Mouse (Mus musculus) small intestine, adult 2 months (tissue): Measurements from ENCODE around the gene Ssbp3.

Experiments
- CTCF ChIP-seq: fragments of 200-500 bp; IDR thresholded peaks from 2 replicates; pipeline ENCODE4 v1.5.1; 2012; ENCODE audit warnings: low read depth, mild to moderate bottlenecking, control low read depth, inconsistent platforms, low read length, moderate library complexity, mixed read lengths; ENCODE audit not compliant: insufficient replicate concordance, insufficient read length; ENCODE audit errors: extremely low read depth
- POLR2A ChIP-seq: fragments of 200-500 bp; IDR thresholded peaks from 2 replicates; pipeline ENCODE4 v1.6.1; 2012; ENCODE audit warnings: low read depth, mild to moderate bottlenecking, control low read depth, inconsistent platforms, low read length, moderate library complexity

- TF ChIP-seq POLR2A: no peak
- TF ChIP-seq CTCF: no peak
Measured at GRCm38 (mm10) chr4:106958117-106958516, 47.6 kb downstream of the Ssbp3 start.
